22 mouse cellular contexts compared by ENCODE assay signal in genomic region chr2:106783311-106783710, GRCm38 (mm10).
DNase-seq lines count a peak whose midpoint lies in the region; ATAC-seq and TF ChIP-seq lines count a peak whose summit lies in the region.
"Had no signal": no experiment of that assay in that cellular context is flagged by ENCODE, and none has a peak within 500 bp of the region (broad histone marks: within the 10 kb centered on the region; RNA-seq: fewer than 3 reads in every experiment).

No protein-coding gene starts in this region.

- DNase-seq in embryonic facial prominence, embryonic 10.5 days (ENCODE audit: low spot score) = no peak
- DNase-seq in kidney, postnatal 0 days (ENCODE audit: low spot score) = peak; percentile 81
- no peak for DNase-seq in kidney, adult 8-10 months
- DNase-seq in midbrain, embryonic 10.5 days (ENCODE audit: low spot score) = no peak
- DNase-seq in testis, postnatal 10 days (ENCODE audit: low spot score) = no peak
- DNase-seq: adrenal gland, postnatal 10 days; B cell, adult 2 months; cerebellum, adult 11-12 months; cerebellum, adult 9-10 months; cerebellum, postnatal 25 days; gastrocnemius, postnatal 14 days; heart, adult 2 months; heart, postnatal 14 days had no signal

- no peaks in the 10 kb centered on the region for H3K27me3 ChIP-seq in embryonic facial prominence, embryonic 12.5 days
- 0 out of 2 replicates have a peak, but pooled peaks cover 7% of the 10 kb centered on the region for H3K27me3 ChIP-seq in embryonic facial prominence, embryonic 10.5 days (replicated peaks; ENCODE audit: low read depth, poor library complexity, severe bottlenecking)
- no peaks in the 10 kb centered on the region for H3K27me3 ChIP-seq in kidney, postnatal 0 days (ENCODE audit: insufficient read depth, low read length)
- H3K27me3 ChIP-seq in midbrain, embryonic 15.5 days (replicated peaks) = no peaks in the 10 kb centered on the region
- no peaks in the 10 kb centered on the region for H3K27me3 ChIP-seq in midbrain, embryonic 10.5 days (ENCODE audit: low read depth, poor library complexity, severe bottlenecking)
- H3K27me3 ChIP-seq: heart, embryonic 15.5 days; intestine, embryonic 15.5 days had no signal

- no peaks in the 10 kb centered on the region for H3K9me3 ChIP-seq in embryonic facial prominence, embryonic 12.5 days
- no peaks in the 10 kb centered on the region for H3K9me3 ChIP-seq in embryonic facial prominence, embryonic 10.5 days
- H3K9me3 ChIP-seq in kidney, postnatal 0 days (replicated peaks; ENCODE audit: low read length) = no peaks in the 10 kb centered on the region
- H3K9me3 ChIP-seq in midbrain, embryonic 15.5 days = no peaks in the 10 kb centered on the region
- no peaks in the 10 kb centered on the region for H3K9me3 ChIP-seq in midbrain, embryonic 10.5 days (replicated peaks)
- H3K9me3 ChIP-seq: heart, embryonic 15.5 days; hindbrain, embryonic 10.5 days; intestine, embryonic 15.5 days had no signal

- peaks cover 20% of the 10 kb centered on the region for H3K4me1 ChIP-seq in embryonic facial prominence, embryonic 12.5 days
- H3K4me1 ChIP-seq in embryonic facial prominence, embryonic 10.5 days = peaks cover 21% of the 10 kb centered on the region
- H3K4me1 ChIP-seq in kidney, postnatal 0 days (replicated peaks; ENCODE audit: insufficient read depth, low read length) = peaks cover 3% of the 10 kb centered on the region; the same call in 1 of the 2 replicates
- peaks cover 31% of the 10 kb centered on the region for H3K4me1 ChIP-seq in midbrain, embryonic 15.5 days
- H3K4me1 ChIP-seq in midbrain, embryonic 10.5 days = peaks cover 22% of the 10 kb centered on the region
- H3K4me1 ChIP-seq: intestine, embryonic 15.5 days had no signal

- ATAC-seq in embryonic facial prominence, embryonic 12.5 days (ENCODE audit: insufficient number of reproducible peaks, insufficient read depth, low FRiP score, low TSS enrichment) = no peak
- ATAC-seq in kidney, postnatal 0 days (replicated peaks; ENCODE audit: low FRiP score, low read depth) = no peak
- no peak for ATAC-seq in midbrain, embryonic 15.5 days (replicated peaks)
- ATAC-seq: CD4-positive, CD25-positive, alpha-beta regulatory T cell, adult 4 months; intestine, embryonic 15.5 days had no signal

- H3K27ac ChIP-seq in embryonic facial prominence, embryonic 12.5 days = 0 out of 2 replicates have a peak overlapping the region, but pooled peaks have one; percentile 41
- H3K27ac ChIP-seq in embryonic facial prominence, embryonic 10.5 days (replicated peaks) = no peak overlapping the region
- no peak overlapping the region for H3K27ac ChIP-seq in kidney, postnatal 0 days
- 0 out of 2 replicates have a peak overlapping the region, but pooled peaks have one; percentile 0 for H3K27ac ChIP-seq in midbrain, embryonic 15.5 days
- H3K27ac ChIP-seq in midbrain, embryonic 10.5 days (replicated peaks) = no peak overlapping the region
- H3K27ac ChIP-seq: heart, adult 2 months; heart, embryonic 15.5 days; hindbrain, embryonic 10.5 days; hindbrain, embryonic 14.5 days; intestine, embryonic 15.5 days had no signal

- no peak overlapping the region for H3K9ac ChIP-seq in embryonic facial prominence, embryonic 12.5 days
- H3K9ac ChIP-seq in kidney, postnatal 0 days (ENCODE audit: low read depth, low read length) = no peak overlapping the region
- no peak overlapping the region for H3K9ac ChIP-seq in midbrain, embryonic 15.5 days
- H3K9ac ChIP-seq: heart, embryonic 15.5 days; hindbrain, embryonic 14.5 days; intestine, embryonic 15.5 days had no signal

- H3K36me3 ChIP-seq in embryonic facial prominence, embryonic 12.5 days = no peaks in the 10 kb centered on the region
- peaks cover 23% of the 10 kb centered on the region for H3K36me3 ChIP-seq in embryonic facial prominence, embryonic 10.5 days (replicated peaks)
- H3K36me3 ChIP-seq in kidney, postnatal 0 days (ENCODE audit: insufficient read depth, low read length) = no peaks in the 10 kb centered on the region
- H3K36me3 ChIP-seq in midbrain, embryonic 15.5 days (replicated peaks) = no peaks in the 10 kb centered on the region
- peaks cover 4% of the 10 kb centered on the region; the same call in 1 of the 2 replicates for H3K36me3 ChIP-seq in midbrain, embryonic 10.5 days
- H3K36me3 ChIP-seq: G1E; heart, embryonic 15.5 days; hindbrain, embryonic 10.5 days; intestine, embryonic 15.5 days had no signal

- H3K4me3 ChIP-seq in embryonic facial prominence, embryonic 12.5 days = no peak overlapping the region
- H3K4me3 ChIP-seq in embryonic facial prominence, embryonic 10.5 days = no peak overlapping the region
- no peak overlapping the region for H3K4me3 ChIP-seq in kidney, postnatal 0 days (replicated peaks; ENCODE audit: low read depth, low read length)
- no peak overlapping the region for H3K4me3 ChIP-seq in midbrain, embryonic 15.5 days
- H3K4me3 ChIP-seq in midbrain, embryonic 10.5 days = no peak overlapping the region
- H3K4me3 ChIP-seq: heart, adult 2 months; heart, embryonic 15.5 days; hindbrain, embryonic 10.5 days; intestine, embryonic 15.5 days had no signal

- WGBS in embryonic facial prominence, embryonic 12.5 days = 65% methylated on average over 4 of the region's 4 CpGs
- WGBS in embryonic facial prominence, embryonic 10.5 days = 87% methylated on average over 4 of the region's 4 CpGs
- 50% methylated on average over 4 of the region's 4 CpGs for WGBS in kidney, postnatal 0 days
- WGBS in midbrain, embryonic 15.5 days = 74% methylated on average over 4 of the region's 4 CpGs
- WGBS in midbrain, embryonic 10.5 days = 90% methylated on average over 4 of the region's 4 CpGs

- no peak overlapping the region for H3K4me2 ChIP-seq in embryonic facial prominence, embryonic 12.5 days (replicated peaks)
- no peak overlapping the region; the same call in 1 of the 2 replicates for H3K4me2 ChIP-seq in kidney, postnatal 0 days (ENCODE audit: low read length)
- no peak overlapping the region for H3K4me2 ChIP-seq in midbrain, embryonic 15.5 days
- H3K4me2 ChIP-seq: heart, embryonic 11.5 days; heart, embryonic 15.5 days; hindbrain, embryonic 14.5 days; intestine, embryonic 15.5 days had no signal

- TF ChIP-seq CTCF in kidney, postnatal 0 days (IDR thresholded peaks at IDR 0.05; ENCODE audit: low read depth) = no peak

Comparison
In these comparisons a context has a peak if more than half of its experiments do, and no peak if none do; other contexts are left out.
1. H3K27ac ChIP-seq: peak in embryonic facial prominence, embryonic 12.5 days (single experiment) and midbrain, embryonic 15.5 days (single experiment); none in embryonic facial prominence, embryonic 10.5 days (single experiment), kidney, postnatal 0 days (single experiment) and midbrain, embryonic 10.5 days (single experiment).